Mouse (Mus musculus): ENCODE results near the gene Pla2g15. TPM values are rescaled to one million over a fixed set of nuclear protein-coding genes. Genes with fewer than 3 reads are reported as not detected.

Gene Pla2g15
- polyA plus RNA-seq, 1 experiment, result 1.9 TPM

DNA sequence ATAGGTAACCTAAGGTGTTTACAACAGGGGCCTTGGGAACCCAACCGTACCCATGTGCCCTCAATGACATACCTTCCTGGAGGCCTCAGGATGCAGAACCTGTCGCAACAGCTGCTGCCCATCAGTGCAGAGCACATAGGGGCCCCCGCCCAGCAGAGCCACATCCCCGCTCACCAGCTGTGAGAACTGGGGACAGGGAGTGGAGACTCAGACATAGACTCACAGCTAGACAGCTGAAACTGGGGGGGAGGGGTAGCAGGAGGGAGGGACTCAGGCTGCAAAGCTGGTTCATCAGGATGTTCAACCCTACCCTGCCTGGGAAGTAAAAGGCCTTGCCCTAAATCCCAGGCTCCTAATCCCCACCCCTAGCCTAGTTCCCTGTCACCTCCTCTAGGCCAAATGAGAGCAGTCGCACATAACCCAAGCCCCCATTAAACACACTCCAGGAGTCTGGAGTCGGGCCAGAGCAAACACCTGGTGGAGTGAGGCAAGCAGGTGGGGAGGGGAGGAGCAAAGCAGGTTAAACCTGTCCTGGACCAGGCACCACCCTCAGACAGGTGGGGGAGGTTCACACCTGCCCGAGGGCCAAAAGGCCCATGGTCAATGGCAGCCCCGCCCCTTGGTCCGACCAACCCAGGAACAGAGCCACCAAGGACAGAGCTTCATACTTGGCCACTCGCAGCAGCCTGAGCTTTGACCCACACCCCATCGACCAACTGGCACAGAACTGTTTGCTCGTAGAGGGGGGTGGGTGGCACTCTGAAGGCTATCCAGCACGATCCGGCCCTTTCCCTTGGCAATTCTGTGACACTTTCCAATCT lies 15.2 kb upstream of the Pla2g15 start:
- no peak for TF ChIP-seq CTCF (IDR thresholded peaks at IDR 0.05; ENCODE audit: control insufficient read depth, insufficient read depth, insufficient replicate concordance, low read depth, low read length)
- TF ChIP-seq POLR2A (IDR thresholded peaks at IDR 0.05; ENCODE audit: control insufficient read depth, low read depth, low read length), result no peak
- Histone ChIP-seq H3K27ac (ENCODE audit: control insufficient read depth, insufficient read depth, low read depth, low read length) (no peak overlapping the region), H3K4me3 (ENCODE audit: control insufficient read depth, low read depth, low read length) (no peak overlapping the region), H3K36me3 (ENCODE audit: control insufficient read depth, insufficient read depth, low read length) (no peaks in the 10 kb centered on the region; the same call in 1 of the 2 replicates), H3K27me3 (ENCODE audit: control insufficient read depth, insufficient read depth, low read length) (no peaks in the 10 kb centered on the region; the same call in 1 of the 2 replicates), H3K4me1 (ENCODE audit: control insufficient read depth, insufficient read depth, low read length) (peaks cover 29% of the 10 kb centered on the region)

DNA sequence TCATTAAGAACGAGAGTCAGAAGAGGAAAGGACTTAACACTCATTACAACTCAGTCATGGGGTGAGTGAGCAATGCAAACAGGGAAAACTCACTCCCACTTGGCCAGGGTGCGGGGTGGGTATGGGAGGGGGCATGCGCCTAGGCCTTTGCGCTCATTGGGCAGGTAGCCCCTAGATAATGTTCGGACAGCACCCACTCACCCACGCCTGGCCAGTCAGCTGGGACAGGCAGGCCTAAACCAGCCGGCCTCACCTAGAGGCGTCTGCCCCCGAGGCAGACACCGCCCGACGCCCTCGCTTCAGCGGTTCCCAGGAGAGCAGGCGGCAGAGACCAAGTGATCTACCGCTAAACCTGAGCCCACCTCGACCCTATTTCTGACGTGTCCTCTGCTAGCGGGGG lies 14.5 kb upstream of the Pla2g15 start:
- no peaks in the 10 kb centered on the region; the same call in 1 of the 2 replicates for H3K27me3 ChIP-seq (ENCODE audit: control insufficient read depth, insufficient read depth, low read length)
- H3K36me3 ChIP-seq (ENCODE audit: control insufficient read depth, insufficient read depth, low read length), result no peaks in the 10 kb centered on the region; the same call in 1 of the 2 replicates
- no peak for TF ChIP-seq CTCF (IDR thresholded peaks at IDR 0.05; ENCODE audit: control insufficient read depth, insufficient read depth, insufficient replicate concordance, low read depth, low read length)
- no peak for TF ChIP-seq POLR2A (IDR thresholded peaks at IDR 0.05; ENCODE audit: control insufficient read depth, low read depth, low read length)
- peak overlapping the region; percentile 71 for H3K4me3 ChIP-seq (ENCODE audit: control insufficient read depth, low read depth, low read length)
- no peak overlapping the region for H3K27ac ChIP-seq (ENCODE audit: control insufficient read depth, insufficient read depth, low read depth, low read length)
- peaks cover 29% of the 10 kb centered on the region for H3K4me1 ChIP-seq (ENCODE audit: control insufficient read depth, insufficient read depth, low read length)

DNA sequence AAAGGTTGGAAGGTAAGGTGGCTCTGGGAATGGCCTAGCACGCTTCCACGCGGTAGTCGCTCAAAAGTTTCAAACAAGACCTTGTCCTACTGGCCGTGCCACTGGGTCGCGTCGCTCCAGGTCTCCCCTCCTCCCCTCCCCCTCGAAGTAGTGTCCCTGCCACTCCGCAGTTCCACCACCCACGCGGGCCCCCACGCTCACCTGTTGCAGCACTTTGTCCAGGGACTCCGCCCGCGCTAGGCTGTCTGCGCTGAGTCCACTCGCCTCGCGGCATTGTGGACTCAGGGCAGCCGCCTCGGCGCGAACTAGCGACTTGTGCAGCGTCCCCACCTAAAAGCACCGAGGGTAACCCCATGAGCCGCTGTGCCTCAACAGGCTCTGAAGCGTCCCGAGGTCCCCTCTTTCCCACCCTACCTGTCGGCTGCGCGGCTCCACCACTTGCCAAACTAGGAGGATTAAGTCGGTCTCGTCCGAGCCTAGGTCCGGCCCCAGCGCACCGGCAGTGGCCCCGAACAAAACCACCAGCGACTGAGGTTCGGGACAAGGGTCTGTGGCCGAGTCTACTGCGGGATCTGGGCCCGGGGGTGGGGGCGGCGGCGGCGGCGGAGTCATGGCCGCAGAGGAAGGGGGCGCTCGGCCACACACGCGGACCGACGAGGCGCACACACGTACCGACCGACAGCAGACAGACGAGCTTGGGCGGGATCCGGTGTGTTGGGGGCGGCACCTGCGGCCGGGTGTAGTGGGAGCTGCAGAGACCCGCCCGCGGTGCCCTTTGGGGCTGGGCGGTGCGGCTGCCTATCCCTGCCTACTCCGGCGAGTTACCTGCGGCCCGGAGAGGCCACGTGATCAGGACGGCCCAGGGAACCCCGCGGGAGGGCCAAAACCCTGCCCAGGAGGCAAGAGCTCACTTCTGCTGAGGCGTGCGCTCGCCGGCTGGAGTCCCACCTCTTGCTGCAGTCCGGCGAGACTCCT lies 13.8 kb upstream of the Pla2g15 start, which contains the start of gene Esrp2:
Gene Esrp2, minus strand, starts transcription at position 819 of the 975 bp plus-strand sequence.
- Histone ChIP-seq H3K4me1 (ENCODE audit: control insufficient read depth, insufficient read depth, low read length) (peaks cover 29% of the 10 kb centered on the region), H3K27ac (ENCODE audit: control insufficient read depth, insufficient read depth, low read depth, low read length) (no peak within 1 kb of the TSS), H3K36me3 (ENCODE audit: control insufficient read depth, insufficient read depth, low read length) (no peaks in the 10 kb centered on the region), H3K4me3 (ENCODE audit: control insufficient read depth, low read depth, low read length) (peak within 1 kb of the TSS; percentile 71), H3K27me3 (ENCODE audit: control insufficient read depth, insufficient read depth, low read length) (no peaks in the 10 kb centered on the region; the same call in 1 of the 2 replicates)
- no peak for TF ChIP-seq CTCF (IDR thresholded peaks at IDR 0.05; ENCODE audit: control insufficient read depth, insufficient read depth, insufficient replicate concordance, low read depth, low read length)
- no peak for TF ChIP-seq POLR2A (IDR thresholded peaks at IDR 0.05; ENCODE audit: control insufficient read depth, low read depth, low read length)

DNA sequence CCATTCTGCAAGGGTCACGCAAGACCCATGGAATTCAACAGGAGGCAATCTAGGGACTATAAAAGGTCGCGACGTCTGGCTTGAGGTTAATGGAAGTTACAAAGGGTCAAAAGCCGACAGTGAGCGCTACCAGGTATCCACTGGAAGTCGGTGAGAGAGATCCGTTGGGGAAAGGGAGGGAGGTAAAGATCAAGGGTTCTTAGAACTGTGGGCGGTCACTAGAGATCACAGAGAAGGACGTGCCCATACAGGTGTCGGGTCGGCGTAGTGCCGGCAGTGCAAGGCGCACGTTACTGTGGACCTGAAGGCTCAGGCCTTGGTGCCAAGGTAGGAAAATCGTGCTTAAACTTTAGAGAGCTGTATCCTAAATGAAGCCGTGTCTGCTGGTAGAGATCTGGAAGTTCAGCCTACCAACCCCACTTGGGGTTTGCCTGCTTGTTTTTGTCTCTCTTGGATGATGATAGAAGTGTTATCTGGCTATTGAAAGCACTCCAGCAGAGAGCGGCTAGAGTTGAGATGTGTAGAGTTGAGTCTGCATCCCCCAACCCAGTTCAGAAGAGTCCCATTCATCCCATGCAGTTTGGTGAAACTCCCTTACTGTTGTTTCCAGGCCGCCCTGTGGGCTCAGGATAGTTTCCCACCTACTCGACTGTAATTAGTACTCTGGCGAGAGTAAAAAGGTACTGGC lies 12.8 kb upstream of the Pla2g15 start:
- H3K27me3 ChIP-seq (ENCODE audit: control insufficient read depth, insufficient read depth, low read length), result no peaks in the 10 kb centered on the region; the same call in 1 of the 2 replicates
- TF ChIP-seq POLR2A (IDR thresholded peaks at IDR 0.05; ENCODE audit: control insufficient read depth, low read depth, low read length) (no peak), CTCF (IDR thresholded peaks at IDR 0.05; ENCODE audit: control insufficient read depth, insufficient read depth, insufficient replicate concordance, low read depth, low read length) (no peak)
- no peaks in the 10 kb centered on the region for H3K36me3 ChIP-seq (ENCODE audit: control insufficient read depth, insufficient read depth, low read length)
- H3K27ac ChIP-seq (ENCODE audit: control insufficient read depth, insufficient read depth, low read depth, low read length), result no peak overlapping the region
- peak overlapping the region; percentile 71 for H3K4me3 ChIP-seq (ENCODE audit: control insufficient read depth, low read depth, low read length)
- H3K4me1 ChIP-seq (ENCODE audit: control insufficient read depth, insufficient read depth, low read length), result peaks cover 29% of the 10 kb centered on the region

DNA sequence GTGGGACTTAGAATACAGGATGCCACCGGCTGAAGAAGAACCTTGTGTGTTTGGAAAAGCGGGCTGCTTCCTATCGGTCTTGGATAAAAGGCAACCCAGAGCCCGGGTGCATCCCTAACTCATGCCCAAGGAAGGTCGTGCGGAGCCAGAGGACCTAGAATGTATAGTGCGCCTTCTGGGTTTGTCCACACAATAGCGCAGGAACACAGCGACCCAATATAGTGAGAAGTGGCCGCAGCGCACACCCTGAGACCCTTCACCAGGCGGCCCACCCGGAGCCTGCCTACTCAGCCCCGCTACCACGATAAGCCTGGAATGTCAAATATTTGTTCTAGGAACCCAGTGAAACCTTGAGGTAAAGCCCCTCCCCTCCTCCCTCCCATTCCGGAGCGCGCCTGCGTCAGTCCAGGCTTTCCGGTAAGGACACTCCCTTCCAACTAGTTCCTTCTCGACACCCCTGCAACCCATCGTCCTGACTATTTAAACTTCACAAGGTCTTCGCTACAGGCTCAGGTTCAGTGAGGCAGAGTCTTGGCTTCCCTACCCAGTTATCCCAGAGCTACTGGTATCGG lies 12.2 kb upstream of the Pla2g15 start:
- Histone ChIP-seq H3K36me3 (ENCODE audit: control insufficient read depth, insufficient read depth, low read length) (no peaks in the 10 kb centered on the region), H3K4me3 (ENCODE audit: control insufficient read depth, low read depth, low read length) (peak overlapping the region; percentile 71), H3K27me3 (ENCODE audit: control insufficient read depth, insufficient read depth, low read length) (no peaks in the 10 kb centered on the region; the same call in 1 of the 2 replicates), H3K27ac (ENCODE audit: control insufficient read depth, insufficient read depth, low read depth, low read length) (peak overlapping the region; percentile 19), H3K4me1 (ENCODE audit: control insufficient read depth, insufficient read depth, low read length) (peaks cover 29% of the 10 kb centered on the region)
- TF ChIP-seq POLR2A (IDR thresholded peaks at IDR 0.05; ENCODE audit: control insufficient read depth, low read depth, low read length) (peak; percentile 39; the same call in 1 of the 2 replicates), CTCF (IDR thresholded peaks at IDR 0.05; ENCODE audit: control insufficient read depth, insufficient read depth, insufficient replicate concordance, low read depth, low read length) (no peak)

DNA sequence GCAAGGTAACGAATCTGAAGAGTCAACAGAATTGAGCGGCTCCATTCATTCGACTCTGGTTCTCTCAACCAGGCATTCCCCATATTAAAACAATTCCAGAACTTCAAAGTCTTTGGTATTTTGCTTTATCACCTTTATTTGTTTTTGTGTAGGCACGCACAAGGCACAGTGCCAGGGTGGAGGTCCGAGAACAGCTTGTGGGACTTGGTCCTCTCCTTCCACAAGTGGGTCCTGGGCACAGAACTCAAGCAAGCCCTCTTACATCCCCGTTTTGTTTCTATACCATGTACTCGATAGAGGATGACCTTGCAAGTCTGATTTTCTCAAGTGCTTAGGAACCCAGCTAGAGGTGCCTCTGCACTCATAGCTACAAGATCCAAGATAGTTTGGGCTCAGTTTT lies 11.6 kb upstream of the Pla2g15 start:
- Histone ChIP-seq H3K27me3 (ENCODE audit: control insufficient read depth, insufficient read depth, low read length) (no peaks in the 10 kb centered on the region; the same call in 1 of the 2 replicates), H3K4me3 (ENCODE audit: control insufficient read depth, low read depth, low read length) (peak overlapping the region; percentile 71), H3K36me3 (ENCODE audit: control insufficient read depth, insufficient read depth, low read length) (no peaks in the 10 kb centered on the region), H3K4me1 (ENCODE audit: control insufficient read depth, insufficient read depth, low read length) (peaks cover 29% of the 10 kb centered on the region), H3K27ac (ENCODE audit: control insufficient read depth, insufficient read depth, low read depth, low read length) (peak overlapping the region; percentile 19)
- no peak for TF ChIP-seq POLR2A (IDR thresholded peaks at IDR 0.05; ENCODE audit: control insufficient read depth, low read depth, low read length)

Measured in testis, adult 2 months (tissue).